Mouse (Mus musculus) limb, embryonic 14.5 days (tissue): ENCODE data around the gene D2hgdh. TPM values are rescaled to one million over a fixed set of nuclear protein-coding genes. Genes with fewer than 3 reads are reported as not detected.
"Not testable (repeated sequence)": the region's sequence is repeated elsewhere in the genome, so short reads cannot be mapped to it uniquely, and the experiment has no call there.

Source experiments
- ATAC-seq: fragments of 200-750 bp; cut with Nextera tagmentation; 2 replicates; pipeline ENCODE4 v1.8.0; 2017; ENCODE audit warnings: low read depth, moderate number of reproducible peaks, moderate TSS enrichment; ENCODE audit not compliant: low FRiP score
- DNase-seq: peaks from one replicate; pipeline ENCODE4 v3.0.0-alpha.2; 2015; ENCODE audit warnings: low spot score
- H3K27ac ChIP-seq: fragments of 300-500 bp; sonication (generic); replicated peaks from 2 replicates; pipeline ENCODE4 v1.5.1; 2014; ENCODE audit warnings: low read depth, mild to moderate bottlenecking, low read length, moderate library complexity, mixed read lengths
- H3K27me3 ChIP-seq: fragments of 300-500 bp; sonication (generic); 2 replicates; pipeline ENCODE4 v1.6.1; 2014; ENCODE audit warnings: low read length, mixed read lengths; ENCODE audit not compliant: control insufficient read depth, insufficient read depth
- H3K36me3 ChIP-seq: fragments of 300-500 bp; sonication (generic); 2 replicates; pipeline ENCODE4 v1.6.1; 2014; ENCODE audit warnings: mild to moderate bottlenecking, low read length, moderate library complexity, mixed read lengths; ENCODE audit not compliant: control insufficient read depth, insufficient read depth
- H3K4me1 ChIP-seq: fragments of 300-500 bp; sonication (generic); 2 replicates; pipeline ENCODE4 v1.6.1; 2014; ENCODE audit warnings: antibody characterized with exemption, low read length, mixed read lengths; ENCODE audit not compliant: control insufficient read depth, insufficient read depth
- H3K4me2 ChIP-seq: fragments of 300-500 bp; sonication (generic); replicated peaks from 2 replicates; pipeline ENCODE4 v1.6.1; 2014; ENCODE audit warnings: low read depth, mild to moderate bottlenecking, low read length, moderate library complexity; ENCODE audit not compliant: severe bottlenecking
- H3K4me3 ChIP-seq: fragments of 300-500 bp; sonication (generic); replicated peaks from 2 replicates; pipeline ENCODE4 v1.5.1; 2014; ENCODE audit warnings: low read length
- H3K9ac ChIP-seq: fragments of 300-500 bp; sonication (generic); 2 replicates; pipeline ENCODE4 v1.6.1; 2014; ENCODE audit warnings: mild to moderate bottlenecking, low read depth, low read length, moderate library complexity; ENCODE audit not compliant: severe bottlenecking
- H3K9me3 ChIP-seq: fragments of 300-500 bp; sonication (generic); 2 replicates; pipeline ENCODE4 v1.6.1; 2016; ENCODE audit warnings: low read length; ENCODE audit not compliant: control insufficient read depth
- POLR2A ChIP-seq: fragments of 200-500 bp; IDR thresholded peaks from 2 replicates; pipeline ENCODE4 v1.8.0; 2012; ENCODE audit warnings: inconsistent platforms, mild to moderate bottlenecking, moderate library complexity, borderline replicate concordance; ENCODE audit not compliant: insufficient read depth, insufficient read length; ENCODE audit errors: extremely low read depth
- WGBS: fragments of 180-500 bp; shearing (Covaris S2); extraction: QIAGEN DNeasy Blood & Tissue Kit; methylation state at CpG from one replicate; pipeline ENCODE4 v1.1.7; 2014; 5-methylcytosine and 5-hydroxymethylcytosine counted together
- polyA plus RNA-seq, 2 experiments: library from polyadenylated mRNA; depleted of rRNA in 1 of 2; stranded (reverse) in 1 of 2; unstranded in 1 of 2; fragments of >200 nt; fragmentation: Nextera tagmentation in 1 of 2; extraction: Ambion mirVana in 1 of 2; gene quantifications; 2 replicates each; pipeline versions ENCODE4 v1.2.1 to v1.2.3; 2012 to 2014

Gene D2hgdh
- polyA plus RNA-seq, 2 experiments, result 13.2 to 25.1 TPM

DNA sequence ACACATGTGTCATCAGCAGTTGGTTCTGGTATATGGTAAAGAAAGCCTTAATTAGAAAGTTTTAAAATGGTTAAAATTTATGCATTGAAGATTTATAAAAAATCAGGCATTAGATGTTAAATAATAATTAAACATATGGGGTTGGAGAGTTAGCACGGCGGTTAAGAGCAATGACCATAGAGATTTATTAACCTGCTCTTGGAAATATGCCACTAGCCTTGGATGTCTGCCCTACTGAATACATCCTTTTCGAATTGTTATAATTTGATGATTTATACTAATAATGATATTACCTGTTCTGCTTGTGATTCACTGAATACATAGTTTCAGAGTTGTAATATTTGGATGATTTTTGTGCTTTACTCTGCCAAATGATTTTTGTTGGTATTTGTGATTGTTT is 33.3 kb downstream of the D2hgdh start:
- Histone ChIP-seq H3K4me3 (no peak overlapping the region), H3K27me3 (no peaks in the 10 kb centered on the region), H3K27ac (no peak overlapping the region), H3K36me3 (no peaks in the 10 kb centered on the region), H3K9ac (no peak overlapping the region), H3K4me2 (no peak overlapping the region), H3K9me3 (no peaks in the 10 kb centered on the region), H3K4me1 (no peaks in the 10 kb centered on the region)
- no peak for DNase-seq
- ATAC-seq, result no peak
- TF ChIP-seq POLR2A, result no peak
- WGBS, result 87% methylated on average over 3 of the region's 3 CpGs

DNA sequence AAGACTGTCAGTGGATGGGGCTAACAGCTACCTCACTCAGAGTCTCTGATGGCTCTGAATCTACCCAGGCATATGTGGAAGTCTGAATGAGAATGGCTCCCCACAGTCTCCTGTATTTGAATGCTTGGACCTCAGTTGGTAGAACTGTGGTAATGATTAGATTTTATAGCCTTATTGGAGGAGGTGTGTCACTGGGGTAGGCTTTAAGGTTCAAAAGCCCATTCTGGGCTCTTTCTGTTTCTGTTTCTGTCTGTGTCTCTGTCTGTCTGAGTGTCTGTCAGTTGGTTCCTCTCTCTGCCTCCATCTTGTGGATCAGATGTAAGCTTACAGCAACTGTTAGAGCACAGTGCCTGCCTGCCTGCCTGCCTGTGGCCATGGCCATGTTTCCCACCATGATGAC is 34.9 kb downstream of the D2hgdh start:
- DNase-seq (no peak), ATAC-seq (no peak)
- Histone ChIP-seq H3K27me3 (no peaks in the 10 kb centered on the region), H3K4me2 (no peak overlapping the region), H3K4me3 (no peak overlapping the region), H3K9me3 (no peaks in the 10 kb centered on the region), H3K36me3 (no peaks in the 10 kb centered on the region), H3K4me1 (no peaks in the 10 kb centered on the region), H3K9ac (no peak overlapping the region), H3K27ac (no peak overlapping the region)
- no peak for TF ChIP-seq POLR2A

DNA sequence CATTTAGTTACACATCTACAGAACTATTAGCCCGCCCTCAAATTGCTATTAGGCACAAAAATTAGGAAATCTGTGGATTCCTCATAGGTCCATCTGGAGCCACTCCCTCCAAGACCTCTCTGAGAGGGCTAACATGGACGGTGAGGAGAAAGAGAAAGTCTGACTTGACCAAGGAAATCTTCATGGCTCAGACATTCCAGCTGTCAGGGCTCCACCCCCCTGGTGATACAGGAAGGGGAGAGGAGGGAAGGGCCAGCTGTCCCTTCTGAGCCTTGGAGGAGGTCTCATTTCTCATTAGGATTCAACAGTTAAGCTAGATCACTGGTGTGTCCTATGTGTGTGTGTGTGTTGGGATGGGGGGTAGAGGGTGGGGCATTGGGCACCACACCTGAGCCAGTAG is 36.3 kb downstream of the D2hgdh start, which contains the start of gene Gal3st2:
Gene Gal3st2, plus strand, starts transcription at position 259 of the 400 bp plus-strand sequence.
- ATAC-seq, H3K9ac ChIP-seq, DNase-seq, H3K4me2 ChIP-seq, H3K27ac ChIP-seq, H3K4me3 ChIP-seq, H3K36me3 ChIP-seq, H3K4me1 ChIP-seq, H3K27me3 ChIP-seq, H3K9me3 ChIP-seq: not testable (repeated sequence)
- WGBS, result 66% methylated on average over 2 of the region's 2 CpGs

DNA sequence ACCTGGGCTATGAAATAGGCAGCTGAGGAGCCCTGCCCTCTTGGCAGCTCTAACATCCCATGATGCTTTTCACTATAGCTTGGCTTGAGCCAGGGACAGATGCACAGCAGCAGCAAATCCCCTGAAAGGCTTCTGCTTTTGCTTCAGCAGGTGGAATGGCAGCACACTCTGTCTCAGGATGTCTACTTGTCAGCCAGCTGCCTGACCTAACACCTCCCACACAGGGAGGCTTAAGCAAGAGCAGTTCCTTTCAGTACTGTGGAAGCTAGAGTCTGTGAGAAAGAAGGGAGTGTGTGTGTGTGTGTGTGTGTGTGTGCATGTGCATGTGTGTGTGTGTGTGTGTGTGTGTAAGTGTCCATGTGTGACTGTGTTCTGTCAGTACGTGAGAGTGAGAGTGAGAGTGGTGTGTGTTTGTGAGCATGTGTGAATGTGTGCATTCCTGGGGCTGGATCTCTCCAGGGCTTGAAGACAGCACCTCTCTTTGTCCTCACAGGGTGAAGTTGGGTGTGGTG is 46.9 kb downstream of the D2hgdh start:
- H3K9me3 ChIP-seq, ATAC-seq, H3K36me3 ChIP-seq, H3K4me2 ChIP-seq, DNase-seq, H3K27me3 ChIP-seq, H3K4me1 ChIP-seq, H3K27ac ChIP-seq, H3K4me3 ChIP-seq, H3K9ac ChIP-seq: not testable (repeated sequence)
- WGBS, result 60% methylated on average over 1 of the region's 1 CpGs

DNA sequence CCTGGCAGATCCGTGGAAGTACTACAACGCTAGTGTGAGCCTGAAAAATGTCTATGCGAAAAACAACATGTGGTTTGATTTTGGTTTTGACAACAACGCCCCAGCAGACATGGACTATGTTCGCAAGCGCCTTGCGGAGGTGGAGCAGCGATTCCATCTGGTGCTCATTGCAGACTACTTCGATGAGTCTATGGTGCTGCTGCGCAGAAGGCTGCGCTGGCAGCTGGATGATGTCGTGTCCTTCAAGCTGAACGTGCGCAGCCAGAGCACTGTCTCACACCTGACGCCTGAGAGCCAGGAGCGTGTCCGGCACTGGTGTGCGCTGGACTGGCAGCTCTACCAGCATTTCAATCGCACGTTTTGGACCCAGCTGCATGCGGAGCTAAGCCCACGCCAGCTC is 49.7 kb downstream of the D2hgdh start:
- not testable (repeated sequence) for H3K9ac ChIP-seq, H3K4me3 ChIP-seq, ATAC-seq, H3K36me3 ChIP-seq, H3K4me1 ChIP-seq, H3K9me3 ChIP-seq, H3K27me3 ChIP-seq, H3K27ac ChIP-seq, DNase-seq, H3K4me2 ChIP-seq
- 76% methylated on average over 10 of the region's 22 CpGs for WGBS

DNA sequence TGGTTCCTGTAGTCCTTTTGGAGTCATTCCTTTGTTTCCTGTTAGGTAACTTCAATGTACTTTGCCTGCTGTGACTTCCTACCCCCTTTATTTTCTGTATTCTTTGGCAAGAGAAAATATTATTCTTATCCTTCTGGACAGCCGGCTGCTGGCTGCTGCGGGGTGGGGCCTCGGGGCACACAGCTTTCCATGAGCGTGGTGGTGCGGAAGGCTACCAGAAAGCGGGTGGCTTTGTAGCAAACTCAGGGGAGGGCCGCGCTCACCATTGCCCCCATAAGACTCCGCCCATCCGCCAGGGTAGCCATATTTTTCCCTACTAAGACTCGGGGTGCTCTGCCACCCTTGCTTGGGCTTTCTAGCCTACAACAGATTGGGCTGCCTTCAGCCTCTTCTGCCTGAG is 57.1 kb downstream of the D2hgdh start:
- H3K27ac ChIP-seq, H3K4me3 ChIP-seq, H3K4me1 ChIP-seq, H3K9ac ChIP-seq, H3K9me3 ChIP-seq, H3K4me2 ChIP-seq, DNase-seq, ATAC-seq, H3K27me3 ChIP-seq, H3K36me3 ChIP-seq: not testable (repeated sequence)
- no CpG with 5 or more reads among the region's 11 CpGs for WGBS

DNA sequence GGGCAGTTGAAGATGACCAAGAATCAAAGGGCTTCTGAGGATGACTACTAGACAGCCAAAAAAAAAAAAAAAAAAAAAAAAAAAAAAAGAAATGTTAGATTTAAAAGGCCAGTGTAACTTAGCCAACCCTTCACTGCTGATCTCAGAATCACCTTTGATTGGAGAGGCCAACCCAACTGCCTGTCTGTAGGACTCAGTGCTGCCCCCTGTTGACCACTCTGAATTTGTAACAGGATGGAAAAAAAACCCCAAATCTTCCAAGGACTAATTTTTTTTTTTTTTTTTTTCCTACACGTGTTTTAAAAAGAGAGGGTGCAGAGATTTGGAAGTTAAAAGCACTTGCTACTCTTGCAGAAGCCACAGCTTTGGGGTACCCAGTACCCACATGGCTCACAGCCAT is 66.2 kb downstream of the D2hgdh start:
- H3K9me3 ChIP-seq, result not testable (repeated sequence)

DNA sequence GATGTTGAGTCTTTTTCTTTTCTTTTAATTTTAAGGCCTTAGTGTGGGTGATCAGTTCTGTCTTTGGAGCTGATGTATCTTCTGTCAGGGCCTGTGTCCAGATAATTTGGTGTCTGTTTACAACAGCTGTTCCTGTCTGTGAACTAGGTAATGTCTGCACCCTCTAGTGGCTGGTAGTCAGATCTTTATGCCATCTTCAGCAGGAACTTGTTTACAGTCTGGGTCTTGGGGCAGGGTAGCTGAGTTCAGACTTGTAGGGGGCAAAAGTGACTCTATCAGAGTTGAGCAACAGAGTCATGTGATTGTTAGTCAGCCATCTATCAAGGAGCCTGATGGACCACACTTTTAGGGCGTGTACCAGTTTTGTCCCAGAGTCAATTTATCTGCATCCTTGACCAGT is 72.7 kb downstream of the D2hgdh start:
- H3K27ac ChIP-seq, DNase-seq, H3K4me1 ChIP-seq, H3K36me3 ChIP-seq, H3K4me3 ChIP-seq, H3K4me2 ChIP-seq, H3K27me3 ChIP-seq, H3K9ac ChIP-seq, H3K9me3 ChIP-seq: not testable (repeated sequence)
- peak; percentile 44; the same call in 1 of the 2 replicates for ATAC-seq
- no CpG with 5 or more reads among the region's 1 CpGs for WGBS

More for the DNA sequence above, 66.2 kb downstream of the D2hgdh start:
- not testable (repeated sequence) for ATAC-seq, H3K27me3 ChIP-seq, H3K9ac ChIP-seq, DNase-seq, H3K4me2 ChIP-seq, H3K36me3 ChIP-seq, H3K4me1 ChIP-seq, H3K27ac ChIP-seq, H3K4me3 ChIP-seq
- WGBS, result 55% methylated on average over 1 of the region's 1 CpGs
